Mouse (Mus musculus): ENCODE measurements around the gene Cryba4. TPM values are rescaled to one million over a fixed set of nuclear protein-coding genes. Genes with fewer than 3 reads are reported as not detected.

Gene Cryba4
- 1.2 TPM in 2 replicates for polyA plus RNA-seq (2012; rRNA removed)

DNA sequence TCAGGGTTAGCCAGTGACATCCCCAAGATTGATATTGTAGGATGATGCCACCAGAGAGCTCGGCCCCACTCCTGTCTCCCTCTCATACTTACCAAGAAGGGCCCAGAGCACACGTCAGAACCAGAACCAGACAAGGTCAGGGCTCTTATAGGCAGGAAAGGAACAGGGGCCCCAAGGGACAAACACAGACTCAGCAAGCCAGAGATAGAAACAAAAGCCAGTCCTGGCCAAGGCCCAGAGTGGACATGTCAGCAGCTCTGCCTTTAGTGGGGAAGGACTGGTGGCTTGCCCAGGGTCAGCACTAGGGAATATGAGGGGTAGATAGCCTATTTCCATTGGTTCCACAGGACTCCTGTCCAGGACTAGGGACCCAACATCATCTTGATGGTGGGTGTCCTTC, at the start of gene Cryba4:
Gene Cryba4 (minus strand): TSS at position 119 of the 400 bp plus-strand sequence.

DNA sequence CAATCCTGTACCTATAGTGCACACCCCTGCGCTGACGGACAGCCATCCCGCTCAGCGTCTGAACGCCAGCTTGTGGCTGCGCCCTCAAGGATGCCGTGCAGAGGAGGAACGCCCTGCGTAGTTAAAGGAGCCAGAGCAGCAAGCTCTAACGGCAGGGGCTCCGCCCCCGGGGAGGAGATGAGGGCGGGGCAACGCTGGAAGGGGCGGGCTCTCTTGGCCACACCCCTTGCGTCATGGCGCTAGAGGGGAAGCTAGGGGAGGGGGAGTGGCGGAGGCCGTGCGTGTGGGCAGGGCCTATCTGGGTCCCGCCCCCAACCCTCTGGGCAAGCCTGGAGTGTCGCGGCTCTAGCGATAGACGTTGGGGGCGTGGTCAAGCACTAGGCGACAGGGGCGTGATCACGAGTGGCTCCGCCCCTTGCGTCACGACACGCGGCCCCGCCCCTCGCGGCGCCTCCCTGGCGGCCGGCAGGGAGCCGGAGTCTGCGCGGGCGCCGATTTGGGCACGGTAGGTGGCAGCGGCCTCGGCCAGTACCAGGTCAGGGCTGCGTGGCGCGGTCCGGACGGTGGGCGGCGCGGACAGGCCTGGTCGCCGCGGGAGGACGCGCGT, 24.1 kb upstream of the Cryba4 start, which contains the start of gene Tpst2:
Gene Tpst2 (plus strand): TSS at position 425 of the 607 bp plus-strand sequence.

DNA sequence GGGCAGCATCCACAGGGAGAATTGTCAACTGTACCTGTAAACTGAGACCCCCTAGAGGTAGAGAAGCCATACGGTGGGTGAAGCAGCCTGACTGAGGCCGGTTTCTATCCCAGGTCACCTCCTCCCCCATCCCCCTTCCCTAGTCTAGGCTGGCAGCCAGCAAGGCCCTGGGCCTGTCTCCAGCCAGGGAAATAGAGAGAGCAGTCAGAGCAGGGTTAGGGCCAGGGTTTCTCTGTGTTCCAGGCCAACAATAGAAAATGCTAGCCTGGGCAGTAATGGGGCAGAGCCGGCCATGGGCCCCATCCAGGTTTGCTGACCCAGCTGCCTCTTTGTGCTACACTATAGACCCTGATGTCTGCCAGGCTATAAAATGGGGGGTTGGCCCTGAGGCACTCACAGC, 3.1 kb upstream of the Cryba4 start, which contains the start of gene Crybb1:
Gene Crybb1 (plus strand): TSS at position 390 of the 400 bp plus-strand sequence.

Other genes starting within 250 kb of the Cryba4 start
- 0.76 and 1.1 TPM in 2 replicates for gene Crybb1, start 3.3 kb upstream of the Cryba4 start, polyA plus RNA-seq (2012; rRNA removed)
- 26.9 and 28.6 TPM in 2 replicates for gene Tpst2, start 24.2 kb upstream of the Cryba4 start, polyA plus RNA-seq (2012; rRNA removed)
- gene Tfip11, start 73.8 kb upstream of the Cryba4 start, polyA plus RNA-seq (2012; rRNA removed) = 37.8 and 40.4 TPM in 2 replicates
- gene Srrd, start 90.5 kb upstream of the Cryba4 start, polyA plus RNA-seq (2012; rRNA removed) = 75.4 and 76.0 TPM in 2 replicates
- gene Hps4, start 90.6 kb upstream of the Cryba4 start, polyA plus RNA-seq (2012; rRNA removed) = 51.7 and 51.8 TPM in 2 replicates
- gene Gm6583, start 103.5 kb upstream of the Cryba4 start, polyA plus RNA-seq (2012; rRNA removed) = 0.06 TPM in 1 of 2 replicates, not detected in the other
- 80.9 and 85.0 TPM in 2 replicates for gene Asphd2, start 142.3 kb upstream of the Cryba4 start, polyA plus RNA-seq (2012; rRNA removed)
- gene Gm6588, start 196.9 kb upstream of the Cryba4 start, polyA plus RNA-seq (2012; rRNA removed) = not detected in 2 replicates